8 mouse cellular contexts compared by ENCODE assay signal in genomic region chr15:32244956-32245836, GRCm38 (mm10). TPM values are rescaled to one million over a fixed set of nuclear protein-coding genes. Genes with fewer than 3 reads are reported as not detected.
DNase-seq lines count a peak whose midpoint lies in the region; ATAC-seq and TF ChIP-seq lines count a peak whose summit lies in the region.

No protein-coding gene starts in this region.

- H3K27ac ChIP-seq in intestine, postnatal 0 days (ENCODE audit: low read depth, low read length) = no peak overlapping the region
- no peak overlapping the region for H3K27ac ChIP-seq in liver, embryonic 15.5 days (replicated peaks)

- no peaks in the 10 kb centered on the region for H3K27me3 ChIP-seq in intestine, postnatal 0 days (replicated peaks; ENCODE audit: control insufficient read depth, insufficient read depth, low read length)
- peaks cover 36% of the 10 kb centered on the region for H3K27me3 ChIP-seq in liver, embryonic 15.5 days

- peak overlapping the region; percentile 95 for H3K4me2 ChIP-seq in intestine, postnatal 0 days (replicated peaks; ENCODE audit: low read depth)
- peak overlapping the region; percentile 74 for H3K4me2 ChIP-seq in liver, embryonic 15.5 days

- DNase-seq in thymus, postnatal 4 days = peak; percentile 11
- DNase-seq in thymus, postnatal 0 days (ENCODE audit: low spot score) = no peak
- peak; percentile 69 for DNase-seq in cerebellum, adult 9-11 months
- peak; percentile 36 to 40 for DNase-seq in frontal cortex, postnatal 36 days (ENCODE audit: low spot score in 2 of 2)
- DNase-seq in right cerebral cortex, adult 18-20 months = peak; percentile 19
- no peak for DNase-seq in spleen, postnatal 14 days (ENCODE audit: low spot score in 2 of 2)

- peak overlapping the region; percentile 65 for H3K9ac ChIP-seq in intestine, postnatal 0 days (ENCODE audit: low read depth, low read length)
- H3K9ac ChIP-seq in liver, embryonic 15.5 days = peak overlapping the region; percentile 35; the same call in 1 of the 2 replicates

- H3K9me3 ChIP-seq in intestine, postnatal 0 days (ENCODE audit: control insufficient read depth) = no peaks in the 10 kb centered on the region
- no peaks in the 10 kb centered on the region for H3K9me3 ChIP-seq in liver, embryonic 15.5 days (replicated peaks)

- 0 out of 2 replicates have a peak, but pooled peaks cover 3% of the 10 kb centered on the region for H3K4me1 ChIP-seq in intestine, postnatal 0 days (replicated peaks; ENCODE audit: control insufficient read depth, insufficient read depth, low read length)
- peaks cover 4% of the 10 kb centered on the region; the same call in 1 of the 2 replicates for H3K4me1 ChIP-seq in liver, embryonic 15.5 days (replicated peaks)

- TF ChIP-seq CTCF in intestine, postnatal 0 days (IDR thresholded peaks at IDR 0.05; ENCODE audit: low read depth) = peak; percentile 27; the same call in 1 of the 2 replicates

- peak overlapping the region; percentile 59 for H3K4me3 ChIP-seq in intestine, postnatal 0 days (ENCODE audit: low read depth, low read length)
- peak overlapping the region; percentile 53 for H3K4me3 ChIP-seq in liver, embryonic 15.5 days (replicated peaks)

- peak; percentile 63 for ATAC-seq in intestine, postnatal 0 days
- ATAC-seq in liver, embryonic 15.5 days (ENCODE audit: insufficient read depth) = peak; percentile 41

- under 1% methylated on average over 52 of the region's 52 CpGs for WGBS in intestine, postnatal 0 days
- WGBS in liver, embryonic 15.5 days (ENCODE audit: insufficient replicate concordance) = under 1% methylated on average over 52 of the region's 52 CpGs

- no peaks in the 10 kb centered on the region for H3K36me3 ChIP-seq in intestine, postnatal 0 days (ENCODE audit: control insufficient read depth, insufficient read depth)
- no peaks in the 10 kb centered on the region for H3K36me3 ChIP-seq in liver, embryonic 15.5 days (replicated peaks)

RNA-seq across cellular contexts. Expression of gene Sema5a, which starts 0.6 kb away (rescaled TPM):
- polyA plus RNA-seq in thymus, postnatal 0 days (2015; fragmentation: Nextera tagmentation; extraction: Ambion mirVana) = 0.57 and 0.65 TPM in 2 replicates
- polyA plus RNA-seq in intestine, postnatal 0 days (2015; fragmentation: Nextera tagmentation; extraction: Ambion mirVana) = 4.9 and 5.1 TPM in 2 replicates
- 0.59 and 0.60 TPM in 2 replicates for polyA plus RNA-seq in liver, embryonic 15.5 days (2015; fragmentation: Nextera tagmentation; extraction: Ambion mirVana)

Comparison
In these comparisons a context has a peak if more than half of its experiments do, and no peak if none do; other contexts are left out.
1. DNase-seq: peak in thymus, postnatal 4 days (single experiment), cerebellum, adult 9-11 months (single experiment), frontal cortex, postnatal 36 days (2 of 2) and right cerebral cortex, adult 18-20 months (single experiment); none in thymus, postnatal 0 days (single experiment) and spleen, postnatal 14 days (0 of 2).